Mouse (Mus musculus) spleen, embryonic (tissue): ENCODE measurements around the gene Nr6a1.

Experiments used
- CTCF ChIA-PET: fragments of 350-600 bp; sonication (Branson Sonifier 250); formaldehyde crosslinking; loops from one replicate; lab custom pipeline; 2022; lab: Charles Lee

Gene Nr6a1

DNA sequence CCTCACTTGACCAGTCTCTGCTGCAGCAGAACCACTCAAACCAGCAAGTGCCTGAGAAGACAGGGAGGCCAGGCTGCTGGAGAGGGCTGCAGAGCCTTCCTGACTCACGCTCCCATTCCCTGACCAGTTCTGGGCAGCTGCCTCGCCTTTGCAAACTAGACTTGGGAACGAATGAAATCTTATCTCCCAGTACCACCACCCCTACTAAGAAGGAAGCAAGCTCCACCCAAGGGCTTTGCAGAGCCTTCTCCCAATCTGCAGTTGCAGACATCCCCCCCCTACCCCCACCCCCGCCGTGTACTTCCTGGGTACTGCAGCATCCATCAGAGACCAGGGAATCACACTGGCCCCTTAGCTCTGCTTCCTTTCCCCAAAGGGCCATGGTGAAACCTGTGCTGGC is 244.4 kb downstream of the Nr6a1 start:
- CTCF ChIA-PET, result no interaction called here

DNA sequence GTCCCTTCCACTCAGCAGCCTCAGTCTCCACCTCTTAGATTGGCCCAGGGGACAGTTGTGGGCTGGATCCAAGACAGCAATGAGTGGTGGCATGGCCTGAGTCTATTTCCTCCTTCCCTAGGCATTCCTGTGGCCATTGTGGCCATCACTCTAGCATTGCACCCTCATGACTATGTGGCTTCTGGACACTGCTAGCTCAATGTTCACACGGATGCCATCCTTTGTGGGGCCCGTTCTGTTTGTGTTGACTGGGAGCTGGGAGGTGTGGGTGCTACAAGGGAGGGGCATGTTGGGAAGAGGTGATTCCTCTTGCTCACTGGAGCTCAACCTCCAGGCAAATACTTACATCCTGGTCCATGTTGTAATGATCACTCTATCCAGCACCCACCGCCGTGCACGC is 245.3 kb downstream of the Nr6a1 start:
- CTCF ChIA-PET, result no interaction called here

DNA sequence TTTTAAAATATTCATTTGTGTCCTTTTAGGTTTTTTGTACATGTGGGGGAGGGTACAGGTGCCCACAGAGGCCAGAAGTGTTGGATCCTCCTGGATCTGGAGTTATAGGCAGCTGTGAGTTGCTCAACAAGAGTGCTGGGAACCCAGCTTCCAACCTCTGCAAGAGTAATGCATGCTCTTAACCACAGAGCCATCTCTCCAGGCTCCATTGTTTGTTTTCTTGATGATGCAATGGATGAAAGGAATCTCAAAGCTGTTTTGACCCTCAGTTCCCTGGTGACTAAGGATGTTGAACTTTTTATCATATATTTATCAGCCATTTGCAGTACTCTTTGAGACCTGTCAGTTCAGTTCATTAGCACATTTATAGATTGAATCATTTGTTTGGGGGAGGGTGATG is 248.5 kb downstream of the Nr6a1 start:
- CTCF ChIA-PET, result no interaction called here

DNA sequence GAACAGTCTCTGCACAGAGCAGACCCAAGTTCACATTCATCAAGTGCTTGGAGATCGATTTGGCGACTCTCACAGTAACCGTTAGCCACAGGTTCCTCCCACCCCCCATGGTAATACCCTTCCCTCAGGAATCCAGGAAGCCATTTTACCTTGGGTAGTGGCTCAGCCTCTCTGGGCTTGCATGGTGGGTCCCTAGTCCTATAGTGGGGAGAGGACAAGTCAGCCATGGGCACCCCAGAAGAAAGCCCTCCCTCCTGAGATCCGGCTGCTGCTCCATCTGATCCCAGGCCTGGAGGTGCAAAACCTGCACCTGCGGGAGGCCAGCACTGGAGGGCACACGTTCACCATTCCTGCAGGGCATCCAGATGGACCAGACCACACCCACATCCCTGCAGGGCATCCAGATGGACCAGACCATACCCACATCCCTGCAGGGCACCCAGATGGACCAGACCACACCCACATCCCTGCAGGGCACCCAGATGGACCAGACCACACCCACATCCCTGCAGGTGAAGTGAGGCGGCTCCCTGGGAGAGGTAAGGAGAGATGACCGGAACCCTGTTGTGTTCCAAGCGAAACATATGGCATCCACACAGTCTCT is 252.0 kb downstream of the Nr6a1 start:
- CTCF ChIA-PET, result no interaction called here
